Mouse (Mus musculus) cerebellum, postnatal 36 days (tissue): ENCODE measurements at regions not wholly inside any gene's neighbourhood (a gene's known extent, or its start where the extent isn't known, plus 50 kb on each side); places are given as distances from the start of the nearest gene placed in this dataset.
"Not testable (repeated sequence)": the region's sequence is repeated elsewhere in the genome, so short reads cannot be mapped to it uniquely, and the experiment has no call there.

Experiments used
- DNase-seq, 2 experiments: peaks; one replicate each; pipeline ENCODE4 v3.0.0; 2021 to 2022; ENCODE audit warnings: mixed read lengths in 2 of 2

- peak; percentile 31 to 49 for DNase-seq
Observed at GRCm38 (mm10) chr8:88064414-88065110, 54.0 kb upstream of the Cnep1r1 start.

- DNase-seq = not testable (repeated sequence)
Observed at GRCm38 (mm10) chr8:88059107-88059506, 59.5 kb upstream of the Cnep1r1 start.

- DNase-seq = no peak
Observed at GRCm38 (mm10) chr8:88057686-88058234, 60.8 kb upstream of the Cnep1r1 start.

- DNase-seq = no peak
Observed at GRCm38 (mm10) chr8:88050651-88051050, 67.9 kb upstream of the Cnep1r1 start.

- peak; percentile 70 to 77 for DNase-seq
Observed at GRCm38 (mm10) chr8:88049091-88049490, 69.5 kb upstream of the Cnep1r1 start.

GRCm38 (mm10) chr8:88045995-88046394 is 72.6 kb upstream of the Cnep1r1 start:
- DNase-seq = no peak

- DNase-seq = no peak
Observed at GRCm38 (mm10) chr8:88039286-88039685, 79.3 kb upstream of the Cnep1r1 start.

GRCm38 (mm10) chr8:88037994-88038393 is 78.6 kb upstream of the Zfp423 start:
- DNase-seq = no peak

- DNase-seq = no peak
Observed at GRCm38 (mm10) chr8:88033054-88033453, 73.7 kb upstream of the Zfp423 start.

- DNase-seq = no peak
Observed at GRCm38 (mm10) chr8:88024496-88024895, 65.1 kb upstream of the Zfp423 start.

GRCm38 (mm10) chr8:88023423-88023822 is 64.0 kb upstream of the Zfp423 start:
- DNase-seq = peak; percentile 33 to 58

- DNase-seq = no peak
Observed at GRCm38 (mm10) chr8:88022776-88023385, 63.5 kb upstream of the Zfp423 start.

- DNase-seq = no peak
Observed at GRCm38 (mm10) chr8:88019243-88020115, 60.1 kb upstream of the Zfp423 start.

- no peak for DNase-seq
Observed at GRCm38 (mm10) chr8:88018494-88018893, 59.1 kb upstream of the Zfp423 start.

GRCm38 (mm10) chr8:88012177-88012825 is 52.9 kb upstream of the Zfp423 start:
- DNase-seq = no peak

- peak; percentile 8 to 42 for DNase-seq
Observed at GRCm38 (mm10) chr8:88010566-88010965, 51.2 kb upstream of the Zfp423 start.

GRCm38 (mm10) chr8:88009878-88010277 is 50.5 kb upstream of the Zfp423 start:
- DNase-seq = no peak
